Mouse (Mus musculus) lung, embryonic 14.5 days (tissue): ENCODE data around the gene Olfr884. TPM values are rescaled to one million over a fixed set of nuclear protein-coding genes. Genes with fewer than 3 reads are reported as not detected.

ENCODE experiments used
- ATAC-seq: fragments of 200-750 bp; cut with Nextera tagmentation; 2 replicates; pipeline ENCODE4 v1.8.0; 2017; ENCODE audit warnings: mild to moderate bottlenecking, moderate TSS enrichment, moderate library complexity; ENCODE audit not compliant: insufficient read depth
- DNase-seq: peaks from one replicate; pipeline ENCODE4 v3.0.0-alpha.2; 2015
- H3K27ac ChIP-seq: fragments of 300-500 bp; sonication (generic); 2 replicates; pipeline ENCODE4 v1.5.1; 2014; ENCODE audit warnings: low read depth, mild to moderate bottlenecking, moderate library complexity
- H3K27me3 ChIP-seq: fragments of 300-500 bp; sonication (generic); 2 replicates; pipeline ENCODE4 v1.6.1; 2014; ENCODE audit warnings: low read length, control low read depth; ENCODE audit not compliant: insufficient read depth
- H3K36me3 ChIP-seq: fragments of 300-500 bp; sonication (generic); 2 replicates; pipeline ENCODE4 v1.6.1; 2014; ENCODE audit warnings: control low read depth; ENCODE audit not compliant: insufficient read depth
- H3K4me1 ChIP-seq: fragments of 300-500 bp; sonication (generic); 2 replicates; pipeline ENCODE4 v1.6.1; 2014; ENCODE audit warnings: antibody characterized with exemption, control low read depth; ENCODE audit not compliant: insufficient read depth
- H3K4me2 ChIP-seq: fragments of 300-500 bp; sonication (generic); 2 replicates; pipeline ENCODE4 v1.6.1; 2014; ENCODE audit warnings: mild to moderate bottlenecking
- H3K4me3 ChIP-seq: fragments of 300-500 bp; sonication (generic); 2 replicates; pipeline ENCODE4 v1.5.1; 2014; ENCODE audit warnings: low read depth, low read length
- H3K9ac ChIP-seq: fragments of 300-500 bp; sonication (generic); 2 replicates; pipeline ENCODE4 v1.6.1; 2014
- H3K9me3 ChIP-seq: fragments of 300-500 bp; sonication (generic); 2 replicates; pipeline ENCODE4 v1.6.1; 2016; ENCODE audit warnings: low read depth, low read length, control low read depth
- CTCF ChIP-seq: IDR thresholded peaks from 2 replicates; pipeline ENCODE4 v1.5.1; 2016; ENCODE audit warnings: antibody characterized with exemption, low read depth
- WGBS: fragments of 180-500 bp; shearing (Covaris S2); extraction: QIAGEN DNeasy Blood & Tissue Kit; methylation state at CpG from one replicate; pipeline ENCODE4 v1.1.7; 2014; 5-methylcytosine and 5-hydroxymethylcytosine counted together
- polyA plus RNA-seq: library from polyadenylated mRNA; unstranded; fragments of >200 nt; fragmentation: Nextera tagmentation; extraction: Ambion mirVana; gene quantifications from 2 replicates; pipeline ENCODE4 v1.2.1, GENCODE M21; 2014

The Olfr884 gene
- polyA plus RNA-seq = not detected in 2 replicates

DNA sequence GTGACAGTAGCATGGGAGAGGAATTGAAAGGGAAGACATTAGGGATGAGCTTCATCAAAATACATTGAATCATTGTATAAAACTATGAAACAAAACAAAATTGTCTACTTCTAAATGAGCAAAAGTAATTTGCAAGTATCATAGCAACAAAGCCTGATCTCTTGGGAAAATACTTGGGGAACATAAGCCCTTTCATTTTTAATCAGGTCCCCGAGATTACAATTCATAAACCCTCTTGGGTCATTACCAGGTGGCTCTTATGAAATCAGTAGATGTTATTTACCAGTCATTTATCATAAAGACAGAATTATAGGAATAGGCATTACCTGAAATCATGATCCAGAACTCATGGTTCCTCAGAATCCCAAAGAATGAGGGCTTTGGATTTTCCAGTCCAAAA lies at the start of gene Olfr884:
Gene Olfr884, plus strand, starts transcription at position 301 of the 400 bp plus-strand sequence.
- ATAC-seq = no peak
- no peak within 1 kb of the TSS for H3K4me2 ChIP-seq
- H3K9ac ChIP-seq = no peak within 1 kb of the TSS
- 58% methylated on average over 1 of the region's 1 CpGs for WGBS
- no peaks in the 10 kb centered on the region for H3K27me3 ChIP-seq
- H3K4me3 ChIP-seq = no peak within 1 kb of the TSS
- TF ChIP-seq CTCF = no peak
- H3K27ac ChIP-seq = no peak within 1 kb of the TSS
- no peak for DNase-seq
- H3K9me3 ChIP-seq = no peaks in the 10 kb centered on the region
- no peaks in the 10 kb centered on the region for H3K36me3 ChIP-seq
- no peaks in the 10 kb centered on the region for H3K4me1 ChIP-seq

- Histone ChIP-seq H3K27ac (no peak overlapping the region), H3K36me3 (no peaks in the 10 kb centered on the region), H3K4me2 (no peak overlapping the region), H3K9me3 (no peaks in the 10 kb centered on the region), H3K27me3 (no peaks in the 10 kb centered on the region), H3K4me1 (no peaks in the 10 kb centered on the region), H3K4me3 (no peak overlapping the region), H3K9ac (no peak overlapping the region)
- TF ChIP-seq CTCF = peak; percentile 27
- 29% methylated on average over 2 of the region's 2 CpGs for WGBS
- DNase-seq (peak; percentile 17), ATAC-seq (no peak)
Observed at GRCm38 (mm10) chr9:37998581-37999204, 47.7 kb upstream of the Olfr884 start.

DNA sequence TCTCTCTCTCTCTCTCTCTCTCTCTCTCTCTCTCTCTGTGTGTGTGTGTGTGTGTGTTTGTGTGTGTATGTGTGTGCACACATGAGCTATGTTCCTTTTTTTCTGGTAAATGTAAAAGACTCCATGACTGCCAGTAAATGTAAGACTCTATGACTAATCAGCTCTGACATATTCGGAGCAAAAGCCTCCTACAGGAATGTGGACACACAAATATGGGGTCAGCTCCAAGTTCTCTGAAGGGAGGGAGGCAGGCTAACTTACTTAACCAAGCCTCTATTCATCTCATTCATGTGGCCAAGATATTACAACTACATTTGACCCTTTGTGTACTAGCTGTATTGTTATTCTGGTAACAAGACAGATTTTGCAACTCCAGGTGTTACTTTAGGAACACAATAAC lies 46.3 kb upstream of the Olfr884 start:
- no peaks in the 10 kb centered on the region for H3K27me3 ChIP-seq
- no peaks in the 10 kb centered on the region for H3K4me1 ChIP-seq
- H3K9me3 ChIP-seq = no peaks in the 10 kb centered on the region
- 30% methylated on average over 1 of the region's 1 CpGs for WGBS
- DNase-seq (no peak), ATAC-seq (no peak)
- no peak overlapping the region for H3K9ac ChIP-seq
- no peak overlapping the region for H3K4me2 ChIP-seq
- H3K27ac ChIP-seq = no peak overlapping the region
- H3K36me3 ChIP-seq = no peaks in the 10 kb centered on the region
- no peak for TF ChIP-seq CTCF
- H3K4me3 ChIP-seq = no peak overlapping the region

- Histone ChIP-seq H3K27me3 (no peaks in the 10 kb centered on the region), H3K27ac (no peak within 1 kb of the TSS), H3K9ac (no peak within 1 kb of the TSS), H3K36me3 (no peaks in the 10 kb centered on the region), H3K4me2 (no peak within 1 kb of the TSS), H3K4me3 (no peak within 1 kb of the TSS), H3K9me3 (no peaks in the 10 kb centered on the region), H3K4me1 (no peaks in the 10 kb centered on the region)
- DNase-seq = no peak
- ATAC-seq = no peak
- TF ChIP-seq CTCF = no peak
- WGBS = 85% methylated on average over 1 of the region's 1 CpGs
Observed at GRCm38 (mm10) chr9:38025508-38025907, 20.8 kb upstream of the Olfr884 start, which contains the start of gene Olfr883. Olfr883 (plus strand) TSS chr9:38025808.

DNA sequence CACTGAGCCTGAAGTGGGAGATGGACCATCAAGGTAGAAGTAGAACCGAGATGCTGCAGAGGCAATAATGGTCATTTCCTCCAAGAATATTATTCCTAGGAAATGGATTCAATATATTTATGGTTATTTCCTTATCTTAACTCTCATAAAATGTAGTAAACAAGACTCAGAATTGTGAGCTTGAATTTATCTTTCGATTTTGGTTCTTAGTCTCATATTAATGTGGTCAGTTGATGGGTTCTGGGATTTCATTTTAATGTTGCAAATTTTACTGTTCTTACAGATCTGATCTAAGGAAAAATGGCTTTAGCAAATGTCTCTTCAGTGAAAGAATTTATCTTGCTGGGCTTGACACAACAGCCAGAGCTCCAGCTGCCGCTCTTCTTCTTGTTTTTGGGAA lies 14.7 kb downstream of the Olfr884 start, which contains the start of gene Olfr885:
Gene Olfr885, plus strand, starts transcription at position 301 of the 400 bp plus-strand sequence.
- WGBS = 90% methylated on average over 3 of the region's 3 CpGs
- Histone ChIP-seq H3K9ac (no peak within 1 kb of the TSS), H3K4me1 (no peaks in the 10 kb centered on the region), H3K9me3 (no peaks in the 10 kb centered on the region), H3K4me3 (no peak within 1 kb of the TSS), H3K27me3 (no peaks in the 10 kb centered on the region), H3K4me2 (no peak within 1 kb of the TSS), H3K27ac (no peak within 1 kb of the TSS), H3K36me3 (no peaks in the 10 kb centered on the region)
- no peak for DNase-seq
- no peak for TF ChIP-seq CTCF
- no peak for ATAC-seq

DNA sequence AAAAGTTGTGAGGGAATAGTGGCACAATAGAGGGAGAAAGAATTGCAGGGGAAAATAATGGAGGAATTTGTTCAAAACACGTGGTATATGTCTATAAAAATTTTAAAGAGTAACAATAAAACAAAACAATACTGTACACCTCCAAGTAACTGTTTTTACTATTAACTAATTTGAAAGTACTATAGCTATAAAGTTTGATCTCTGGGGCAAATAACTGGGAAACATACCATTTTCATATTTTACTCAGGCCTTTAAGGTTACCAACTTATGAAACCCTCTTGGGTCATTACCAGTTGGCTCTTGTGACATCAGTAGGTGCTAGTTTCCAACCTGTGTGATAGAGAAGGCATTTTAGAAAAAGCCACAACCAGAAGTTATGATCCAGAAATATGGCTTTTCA lies 37.4 kb downstream of the Olfr884 start, which contains the start of gene Olfr887:
Gene Olfr887, plus strand, starts transcription at position 301 of the 400 bp plus-strand sequence.
- TF ChIP-seq CTCF = no peak
- no peaks in the 10 kb centered on the region for H3K9me3 ChIP-seq
- H3K27ac ChIP-seq = no peak within 1 kb of the TSS
- no peak within 1 kb of the TSS for H3K9ac ChIP-seq
- no peaks in the 10 kb centered on the region for H3K27me3 ChIP-seq
- H3K36me3 ChIP-seq = no peaks in the 10 kb centered on the region
- no peak within 1 kb of the TSS for H3K4me2 ChIP-seq
- 76% methylated on average over 1 of the region's 1 CpGs for WGBS
- H3K4me3 ChIP-seq = no peak within 1 kb of the TSS
- ATAC-seq (no peak), DNase-seq (no peak)
- H3K4me1 ChIP-seq = no peaks in the 10 kb centered on the region

Other genes starting within 250 kb of the Olfr884 start
- not detected in 2 replicates for gene Olfr876, start 243.5 kb upstream of the Olfr884 start, polyA plus RNA-seq
- gene Olfr877, start 192.3 kb upstream of the Olfr884 start, polyA plus RNA-seq = not detected in 2 replicates
- gene Olfr145, start 149.8 kb upstream of the Olfr884 start, polyA plus RNA-seq = not detected in 2 replicates
- not detected in 2 replicates for gene Olfr878, start 128.7 kb upstream of the Olfr884 start, polyA plus RNA-seq
- not detected in 2 replicates for gene Olfr881, start 54.7 kb upstream of the Olfr884 start, polyA plus RNA-seq
- not detected in 2 replicates for gene Olfr883, start 20.7 kb upstream of the Olfr884 start, polyA plus RNA-seq
- not detected in 2 replicates for gene Olfr885, start 14.8 kb downstream of the Olfr884 start, polyA plus RNA-seq
- gene Olfr887, start 37.5 kb downstream of the Olfr884 start, polyA plus RNA-seq = not detected in 2 replicates
- gene Olfr888, start 61.6 kb downstream of the Olfr884 start, polyA plus RNA-seq = not detected in 2 replicates
- 0.04 and 0.05 TPM in 2 replicates for gene Olfr889, start 68.6 kb downstream of the Olfr884 start, polyA plus RNA-seq
- not detected in 2 replicates for gene Olfr890, start 96.0 kb downstream of the Olfr884 start, polyA plus RNA-seq
- gene Olfr891, start 134.3 kb downstream of the Olfr884 start, polyA plus RNA-seq = not detected in 2 replicates
- not detected in 2 replicates for gene Olfr893, start 161.8 kb downstream of the Olfr884 start, polyA plus RNA-seq
- gene Olfr894, start 171.5 kb downstream of the Olfr884 start, polyA plus RNA-seq = not detected in 2 replicates
- gene Olfr143, start 206.2 kb downstream of the Olfr884 start, polyA plus RNA-seq = not detected in 2 replicates
- gene Olfr895, start 221.3 kb downstream of the Olfr884 start, polyA plus RNA-seq = not detected in 2 replicates
- not detected in 2 replicates for gene Olfr896-ps1, start 244.6 kb downstream of the Olfr884 start, polyA plus RNA-seq